Mouse (Mus musculus) v-Abl transformed pro-B cells (cell line): ENCODE measurements around the gene Morn3.

Experiments used
- in situ Hi-C, 2 experiments: fragments of 400-800 bp; cut with MboI; formaldehyde crosslinking; loops; one replicate each; pipeline ENCODE4 v1.15.1; 2025; ENCODE audit not compliant: unreplicated experiment in 2 of 2

Gene Morn3

DNA sequence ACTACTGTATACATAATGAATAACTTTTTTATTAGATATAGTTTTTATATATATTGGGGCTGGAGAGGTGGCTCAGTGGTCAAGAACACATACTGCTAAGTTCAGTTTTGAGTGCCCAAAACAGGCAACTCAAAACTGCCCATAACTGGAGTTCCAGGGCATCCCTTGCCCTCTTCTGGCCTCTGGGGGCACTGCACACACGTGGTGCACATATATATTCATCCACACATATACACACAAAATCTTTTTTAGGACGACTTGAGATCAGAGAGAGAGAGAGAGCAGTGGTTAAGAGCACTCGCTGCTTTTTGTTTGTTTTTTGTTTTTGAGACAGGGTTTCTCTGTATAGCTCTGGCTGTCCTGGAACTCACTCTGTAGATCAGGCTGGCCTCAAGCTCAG lies 15.5 kb downstream of the Morn3 start:
- in situ Hi-C loops = loop anchor here in 1 of 2 experiments (25.0 kb wide), 1 partner anchor 919 kb away; the partner anchor contains the start of gene Myl2

DNA sequence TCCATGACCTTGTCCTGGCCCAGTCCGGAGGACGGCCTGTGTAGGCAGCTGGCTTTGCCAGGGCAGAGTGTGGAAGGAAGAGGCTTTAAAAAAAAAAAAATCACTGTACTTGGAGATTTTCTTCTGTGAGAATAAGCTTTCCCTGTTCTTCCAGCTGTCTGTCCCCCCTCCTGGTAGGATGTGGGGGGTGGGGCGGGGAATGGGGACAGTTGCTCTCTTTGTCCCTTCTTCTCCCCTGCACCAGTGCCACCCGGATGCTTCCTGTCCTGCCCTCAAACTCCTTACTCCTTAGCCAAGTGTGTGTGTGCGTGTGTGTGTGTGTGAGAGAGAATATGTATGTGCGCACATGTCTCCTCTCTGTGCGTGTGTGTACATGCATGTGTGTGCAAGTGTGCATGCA lies 17.1 kb downstream of the Morn3 start:
- in situ Hi-C loops = loop anchor here in 1 of 2 experiments (25.0 kb wide), 1 partner anchor 917 kb away; the partner anchor contains the start of gene Myl2

DNA sequence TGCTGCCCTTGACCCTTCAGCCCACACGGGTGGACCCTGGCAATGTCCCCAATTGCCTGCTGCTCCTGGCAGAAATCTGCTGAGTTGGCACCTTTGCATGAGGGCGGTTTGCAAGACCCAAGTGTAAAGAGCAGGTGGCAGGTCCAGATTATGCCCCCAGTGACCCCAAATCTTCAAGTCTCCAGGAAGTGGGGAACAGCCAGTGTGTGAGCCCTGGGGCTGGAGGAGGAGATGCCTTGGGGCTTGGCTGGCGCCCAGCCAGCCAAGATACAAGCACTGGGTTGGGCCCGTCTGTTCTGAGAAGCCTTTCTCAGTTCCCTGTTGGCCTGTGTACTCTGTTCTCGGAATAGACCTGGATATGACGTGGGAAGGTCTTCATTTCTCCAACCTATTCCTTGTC lies 19.4 kb downstream of the Morn3 start:
- in situ Hi-C loops = loop anchor here in 1 of 2 experiments (25.0 kb wide), 1 partner anchor 915 kb away; the partner anchor contains the start of gene Myl2

DNA sequence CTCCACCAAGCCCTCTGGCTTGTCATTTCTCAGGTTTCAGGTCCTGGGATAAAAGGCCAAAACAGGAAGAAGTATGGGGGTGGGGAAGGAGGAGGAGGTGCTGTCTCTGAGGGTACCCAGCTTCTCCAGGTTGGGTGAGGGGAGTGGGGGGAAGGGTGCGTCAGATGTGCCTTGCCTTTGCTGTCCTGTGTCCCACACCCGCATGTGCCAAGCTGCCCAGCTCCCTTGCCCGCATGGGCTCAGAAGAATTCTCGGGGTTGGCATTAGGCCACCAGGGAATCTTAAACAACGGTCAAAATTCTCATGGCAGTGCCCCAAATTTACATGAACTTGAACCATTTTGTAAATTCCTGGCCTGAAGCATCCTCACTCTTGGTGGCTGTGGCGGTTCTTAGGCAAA lies 20.4 kb downstream of the Morn3 start:
- in situ Hi-C loops = loop anchor here in 1 of 2 experiments (25.0 kb wide), 1 partner anchor 914 kb away; the partner anchor contains the start of gene Myl2

DNA sequence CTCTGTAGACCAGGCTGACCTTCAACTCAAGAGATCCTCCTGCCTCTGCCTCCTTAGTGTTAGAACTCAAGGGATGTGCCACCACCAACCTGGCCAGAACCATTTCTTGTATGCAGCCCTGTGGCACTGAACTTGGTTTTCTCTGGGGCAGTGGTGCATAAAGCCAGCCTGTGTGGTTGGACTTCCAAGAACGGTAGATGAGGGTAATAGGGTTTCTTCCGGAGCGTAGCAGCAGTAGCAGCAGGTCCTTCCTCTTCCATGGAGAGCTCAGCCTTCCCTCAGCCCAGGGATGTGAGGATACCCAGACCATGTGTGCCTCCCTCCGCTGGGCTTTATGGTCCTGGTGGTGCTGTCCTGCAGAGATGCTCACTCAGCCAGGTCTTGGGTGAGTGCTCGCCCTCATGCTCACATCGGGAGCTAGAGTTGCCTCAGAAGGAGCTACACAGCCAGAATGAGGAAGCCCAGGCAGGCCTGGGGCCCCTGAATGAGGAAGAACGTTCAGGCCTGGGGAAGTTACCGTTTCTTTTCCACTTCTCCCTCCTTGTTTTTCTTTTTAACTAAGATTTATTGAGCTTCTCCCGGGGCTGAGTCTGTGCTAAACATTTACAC lies 21.7 kb downstream of the Morn3 start:
- in situ Hi-C loops = loop anchor here in 1 of 2 experiments (25.0 kb wide), 1 partner anchor 913 kb away; the partner anchor contains the start of gene Myl2

DNA sequence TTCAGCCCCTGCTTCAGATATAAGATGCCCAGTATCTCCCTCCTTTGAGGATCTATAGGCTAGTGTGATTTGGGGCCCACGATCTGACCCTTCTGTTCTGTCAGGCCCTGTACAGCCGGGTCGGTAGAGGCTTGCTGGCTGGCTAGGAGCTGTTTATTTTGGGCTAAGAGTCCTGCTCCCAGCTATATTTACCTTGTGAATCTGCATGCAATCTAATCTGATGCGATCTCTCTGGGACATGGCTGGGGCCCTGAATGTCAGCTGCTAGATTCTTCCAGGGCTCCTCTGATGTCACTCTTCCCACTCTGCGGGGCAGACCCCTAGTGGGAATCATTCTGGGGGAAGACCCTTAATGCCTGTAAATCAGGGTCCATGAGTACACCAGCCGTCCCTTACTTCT lies 22.5 kb downstream of the Morn3 start:
- in situ Hi-C loops = no loop called here

DNA sequence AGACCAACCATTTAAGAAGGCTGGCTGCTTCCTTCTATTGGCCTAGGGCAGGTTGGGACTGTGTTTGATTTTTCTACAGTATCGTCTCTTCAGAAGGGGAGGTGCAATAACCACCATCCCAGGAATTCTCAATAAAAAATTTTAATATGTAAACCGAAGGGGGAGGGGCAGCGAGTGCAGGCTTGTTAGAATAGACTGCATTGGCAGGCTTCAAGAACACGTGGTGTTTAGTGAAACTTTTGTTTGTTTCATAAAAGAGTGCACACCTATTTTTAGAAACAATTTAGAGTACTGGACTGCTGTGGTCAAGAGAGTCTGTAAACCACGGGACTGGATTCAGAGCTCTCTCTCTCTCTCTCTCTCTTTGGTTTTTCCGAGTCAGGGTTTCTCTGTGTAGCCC lies 23.8 kb downstream of the Morn3 start:
- in situ Hi-C loops = no loop called here

DNA sequence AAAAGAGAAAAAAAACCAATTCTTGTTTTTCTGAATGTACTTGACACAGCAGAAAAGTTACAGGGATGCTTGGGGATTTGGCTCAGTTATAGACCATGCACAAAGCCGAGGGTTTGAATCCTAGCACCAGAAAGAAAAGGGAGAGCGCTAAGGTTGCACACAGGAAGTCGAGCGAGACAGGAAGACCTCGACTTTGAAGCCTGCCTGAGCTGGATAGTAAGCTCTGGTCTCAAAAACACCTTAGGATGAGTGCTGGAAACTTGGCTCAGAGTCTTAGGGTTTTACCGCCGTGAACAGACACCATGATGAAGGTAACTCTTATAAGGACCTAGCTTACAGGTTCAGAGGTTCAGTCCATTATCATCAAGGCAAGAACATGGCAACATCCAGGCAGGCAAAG lies 25.4 kb downstream of the Morn3 start:
- in situ Hi-C loops = no loop called here

DNA sequence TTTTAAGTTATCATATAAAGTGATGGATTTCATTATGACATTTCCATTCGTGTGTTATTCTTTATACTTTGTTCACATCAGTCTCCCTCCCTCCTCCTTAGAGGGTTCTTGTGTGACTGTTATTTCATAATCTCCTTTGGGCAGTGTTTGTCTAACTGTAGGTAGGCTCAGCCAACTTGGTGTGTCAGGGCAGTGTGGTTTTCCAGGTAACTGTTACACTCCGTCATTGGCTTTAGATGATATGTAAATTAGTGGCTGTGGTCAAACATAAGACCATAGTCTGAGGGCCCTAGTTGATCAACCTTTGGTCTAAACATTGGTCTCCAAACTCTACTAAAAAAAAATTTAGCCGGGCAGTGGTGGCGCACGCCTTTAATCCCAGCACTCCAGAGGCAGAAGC lies 26.4 kb downstream of the Morn3 start:
- in situ Hi-C loops = no loop called here

DNA sequence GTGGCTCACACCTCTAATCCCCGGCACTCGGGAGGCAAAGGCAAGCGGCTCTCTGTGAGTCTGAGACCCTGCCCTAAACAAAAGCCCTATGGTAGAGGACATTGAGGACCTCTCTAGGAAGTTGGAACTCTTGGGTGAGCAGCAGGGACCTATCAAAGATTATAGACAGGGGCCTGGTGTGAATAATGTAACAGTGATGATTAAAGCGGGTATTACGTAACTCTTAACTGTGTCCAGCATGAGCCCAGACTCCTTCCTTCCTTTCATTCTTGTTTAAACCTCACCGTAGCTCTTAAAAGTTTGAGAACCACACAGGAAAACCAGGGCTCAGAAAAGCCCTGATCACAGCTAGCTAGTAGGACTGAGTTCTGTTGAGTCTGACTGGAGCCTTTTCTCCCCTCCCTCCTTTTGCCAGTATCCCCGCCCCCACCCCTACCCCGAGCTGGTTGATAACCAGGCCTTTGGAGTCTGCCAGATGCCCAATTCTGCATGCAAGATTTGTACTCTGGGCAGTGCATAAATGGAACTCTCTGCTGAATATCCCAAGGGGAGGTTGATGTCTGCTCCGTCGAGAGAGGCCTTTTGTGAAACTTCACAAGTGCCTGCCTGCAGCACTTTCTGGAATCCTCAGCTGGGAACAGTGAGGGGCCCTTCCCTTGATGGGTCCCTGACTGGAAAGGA lies 27.3 kb downstream of the Morn3 start:
- in situ Hi-C loops = no loop called here

DNA sequence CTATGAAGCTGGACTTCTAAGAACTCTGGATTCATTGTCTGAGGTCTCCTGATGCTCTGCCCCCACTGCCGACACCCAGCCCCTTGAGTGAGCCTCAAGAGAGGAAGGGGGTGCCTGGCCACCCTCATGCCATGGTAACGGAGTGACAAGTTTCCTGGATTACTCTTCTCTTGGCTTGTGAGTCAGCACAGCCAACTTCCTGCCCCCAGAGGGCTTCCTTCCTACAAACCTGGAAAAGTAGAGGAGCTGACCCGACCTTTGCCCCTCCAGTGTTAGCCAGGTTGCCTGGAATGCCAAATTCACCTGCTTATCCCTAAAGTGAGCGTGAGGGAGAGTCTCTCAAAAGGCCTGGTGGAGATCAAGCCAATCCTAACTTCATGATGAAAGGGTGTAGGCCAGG lies 29.3 kb downstream of the Morn3 start:
- in situ Hi-C loops = no loop called here

DNA sequence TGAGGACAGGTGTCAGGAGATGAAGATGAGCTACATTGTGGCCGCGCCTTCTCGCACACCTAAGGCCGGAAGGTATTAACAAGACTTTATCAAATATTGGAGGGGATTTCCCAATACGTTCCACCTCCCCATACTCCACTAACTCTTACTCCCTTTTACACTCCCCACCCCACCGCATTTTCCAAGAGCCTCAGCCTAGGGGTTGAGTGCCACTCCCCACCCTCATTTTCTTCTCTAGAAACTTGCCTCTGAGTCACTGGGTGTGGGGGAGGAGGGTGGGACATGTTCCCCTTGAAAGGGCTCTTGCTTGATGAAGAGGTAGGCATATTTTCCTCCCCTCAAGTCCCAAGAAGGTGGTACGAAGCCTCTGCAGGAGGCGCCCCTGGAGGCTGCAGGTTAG lies 30.9 kb downstream of the Morn3 start:
- in situ Hi-C loops = no loop called here

DNA sequence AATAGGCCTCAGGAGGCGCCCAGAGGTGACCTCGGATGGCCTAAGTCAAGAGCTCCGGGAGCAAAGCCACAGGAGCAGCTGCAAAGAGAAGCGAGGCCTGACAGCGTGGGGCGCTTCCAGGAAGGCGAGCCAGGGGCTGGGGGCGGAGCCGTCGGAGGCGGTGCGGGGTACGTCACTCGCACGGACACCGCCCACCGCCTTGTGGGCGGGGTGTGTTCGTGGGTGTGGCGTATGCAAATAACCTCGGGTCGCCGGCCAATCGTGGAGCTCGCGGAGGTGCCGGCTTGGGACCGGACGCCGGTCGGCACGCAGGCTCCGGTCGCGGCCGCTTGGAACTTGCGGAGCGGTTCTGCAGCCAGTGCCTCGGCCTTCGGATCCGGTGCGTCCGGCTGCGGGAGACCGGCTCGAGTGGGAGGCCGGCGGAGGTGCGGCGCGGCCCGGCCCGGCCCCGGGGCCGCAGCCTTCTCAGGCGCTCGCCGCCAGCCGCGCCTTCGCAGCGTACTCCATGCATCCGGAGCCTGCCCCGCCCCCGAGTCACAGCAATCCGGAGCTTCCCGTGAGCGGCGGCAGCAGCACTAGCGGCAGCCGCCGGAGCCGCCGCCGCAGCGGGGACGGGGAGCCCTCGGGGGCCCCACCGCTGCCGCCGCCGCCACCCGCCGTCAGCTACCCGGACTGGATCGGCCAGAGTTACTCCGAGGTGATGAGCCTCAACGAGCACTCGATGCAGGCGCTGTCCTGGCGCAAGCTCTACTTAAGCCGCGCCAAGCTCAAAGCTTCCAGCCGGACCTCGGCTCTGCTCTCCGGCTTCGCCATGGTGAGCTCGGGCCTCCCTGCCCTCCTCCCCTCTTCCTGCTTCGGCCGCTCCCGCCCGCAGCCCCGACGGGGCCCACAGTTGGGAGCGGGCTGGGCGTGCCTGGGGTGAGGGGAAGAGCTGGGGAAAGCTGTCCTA lies 31.8 kb downstream of the Morn3 start, which contains the start of gene Orai1:
Orai1 (plus strand) TSS at position 322 of the 949 bp plus-strand sequence.
- in situ Hi-C loops = loop anchor here (5.0 kb wide), 2 partner anchors 48 to 88 kb away; no protein-coding TSS in a partner anchor

DNA sequence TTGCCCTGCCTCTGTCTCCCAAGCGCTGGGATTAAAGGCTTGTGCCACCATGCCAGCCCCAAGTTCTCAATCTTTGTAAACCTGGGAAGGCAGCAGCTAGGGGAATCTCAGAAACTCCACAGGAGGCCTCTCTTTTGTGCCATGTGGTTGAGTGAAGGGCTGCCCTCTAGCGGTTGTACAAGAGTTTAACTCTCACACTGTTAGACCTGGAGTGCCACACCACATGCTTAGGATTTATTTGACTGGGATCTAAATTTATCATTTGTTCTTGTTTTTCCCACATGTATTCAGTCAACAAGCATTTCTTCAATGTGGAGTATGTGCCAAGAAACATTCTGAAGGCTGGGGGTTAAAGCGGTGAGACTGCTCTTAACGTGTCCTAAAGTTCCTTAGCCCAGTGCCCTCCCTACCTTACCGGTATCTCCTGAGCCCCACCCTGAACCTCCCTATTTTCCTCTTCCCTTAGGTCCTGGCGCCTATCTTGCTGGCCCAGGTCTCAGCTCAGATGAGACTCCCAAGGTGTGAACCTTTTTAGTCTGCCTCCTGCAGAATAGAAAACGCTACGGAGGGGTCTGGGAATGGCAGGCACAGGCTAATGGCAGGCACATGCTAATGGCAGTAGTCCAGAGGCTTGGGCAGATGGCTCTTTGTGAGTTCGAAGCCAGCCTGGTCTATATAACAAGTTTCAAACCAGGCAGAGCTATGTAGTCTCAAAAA lies 33.1 kb downstream of the Morn3 start:
- in situ Hi-C loops = loop anchor here (5.0 kb wide), 2 partner anchors 46 to 86 kb away; no protein-coding TSS in a partner anchor

DNA sequence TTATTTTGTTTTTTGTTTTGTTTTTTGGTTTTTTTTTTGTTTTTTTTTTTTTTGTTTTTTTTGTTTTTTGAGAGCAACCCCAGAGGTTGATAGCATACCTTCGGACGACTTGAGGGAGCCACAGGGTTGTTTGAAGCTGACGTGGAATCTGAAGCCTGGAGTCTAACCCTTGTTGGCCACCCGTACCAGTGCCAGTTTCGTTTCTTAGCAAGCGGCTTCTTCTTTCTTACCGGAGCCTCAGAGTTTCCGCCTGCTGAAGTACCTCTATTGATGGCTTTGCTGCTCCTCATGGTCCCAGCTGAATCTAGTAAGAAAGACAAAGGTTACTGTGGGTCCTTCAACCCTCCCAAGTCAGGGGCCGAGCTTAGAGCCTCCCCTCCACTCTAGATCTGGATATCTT lies 35.1 kb downstream of the Morn3 start:
- in situ Hi-C loops = loop anchor here (5.0 kb wide), 2 partner anchors 44 to 84 kb away; no protein-coding TSS in a partner anchor

DNA sequence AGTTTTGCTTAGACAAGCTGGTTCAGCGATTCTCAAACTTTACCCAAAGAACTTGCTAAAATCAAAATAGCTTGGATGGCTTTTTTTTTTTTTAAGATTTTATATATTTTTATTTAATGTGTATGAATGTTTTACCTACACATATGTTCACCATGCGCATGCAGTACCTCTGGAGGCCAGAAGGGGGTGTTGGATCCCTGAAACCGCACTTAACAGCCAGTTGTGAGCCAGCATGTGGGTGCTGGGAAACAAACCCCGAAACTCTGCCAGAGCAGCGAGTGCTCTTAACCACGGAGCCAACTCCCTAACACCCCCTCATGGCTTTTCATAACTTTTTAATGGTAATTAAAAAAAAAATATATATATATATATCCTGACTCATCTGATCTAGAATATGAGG lies 36.0 kb downstream of the Morn3 start:
- in situ Hi-C loops = loop anchor here (5.0 kb wide), 2 partner anchors 44 to 84 kb away; no protein-coding TSS in a partner anchor

DNA sequence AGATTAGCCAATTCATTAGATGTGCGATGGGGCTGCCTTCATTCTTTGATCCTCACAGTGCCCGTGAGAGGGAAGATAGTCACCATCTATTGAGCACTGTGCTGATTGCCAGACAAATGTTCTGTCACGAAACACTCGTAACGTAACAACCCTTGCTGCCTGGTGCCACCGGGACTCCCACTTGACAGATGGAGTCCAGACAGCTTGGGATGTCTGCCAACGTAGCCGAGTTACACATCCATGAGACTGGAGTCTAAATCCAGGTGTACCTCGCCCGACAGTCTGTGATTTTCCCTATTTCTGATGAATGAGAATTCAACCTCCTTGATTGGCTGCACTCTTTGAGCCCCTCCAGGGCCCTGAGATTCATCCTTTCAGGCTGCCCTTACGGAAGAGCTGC lies 36.9 kb downstream of the Morn3 start:
- in situ Hi-C loops = loop anchor here (5.0 kb wide), 2 partner anchors 43 to 83 kb away; no protein-coding TSS in a partner anchor

DNA sequence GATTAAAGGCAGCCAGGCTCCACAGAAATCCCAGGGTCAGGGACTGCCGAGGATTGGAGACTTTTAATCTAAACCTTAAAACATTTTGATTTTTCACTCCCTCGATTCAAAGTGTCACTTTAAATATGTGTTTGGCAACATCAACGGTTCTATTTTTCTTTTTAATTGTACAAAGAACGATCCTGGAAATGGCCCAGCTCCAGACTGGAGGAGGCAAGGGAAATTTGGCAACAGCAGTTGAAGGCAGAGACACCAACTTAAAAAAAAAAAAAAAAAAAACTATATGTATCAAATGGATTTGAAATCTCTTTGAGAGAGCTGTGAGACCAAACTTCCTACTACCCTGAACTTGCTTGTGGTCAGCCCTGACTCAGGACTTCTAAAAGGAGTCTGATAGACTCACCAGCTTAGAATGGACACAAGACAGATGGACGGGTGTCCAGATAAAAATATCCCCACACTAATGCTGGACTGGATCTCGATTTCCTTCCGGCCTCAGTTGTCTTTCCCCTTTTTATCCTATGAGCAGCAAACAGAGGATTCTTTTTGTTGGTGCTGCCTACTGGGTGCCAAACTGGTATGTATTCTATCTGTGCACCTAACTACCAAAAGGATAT lies 37.8 kb downstream of the Morn3 start:
- in situ Hi-C loops = loop anchor here in 1 of 2 experiments (5.0 kb wide), 1 partner anchor 42 kb away; no protein-coding TSS in a partner anchor
